Mouse (Mus musculus) gastrocnemius, postnatal 36 days (tissue): ENCODE results near the gene Calm4. TPM values are rescaled to one million over a fixed set of nuclear protein-coding genes. Genes with fewer than 3 reads are reported as not detected.
"Not testable (repeated sequence)": the region's sequence is repeated elsewhere in the genome, so short reads cannot be mapped to it uniquely, and the experiment has no call there.

Experiments
- DNase-seq, 2 experiments: peaks; one replicate each; pipeline ENCODE4 v3.0.0; 2022
- intact Hi-C: fragments of 180-260 bp; cut with DNase I; formaldehyde crosslinking; loops from one replicate; pipeline ENCODE4 v1.15.1; 2025
- long read RNA-seq, 2 experiments: library from polyadenylated mRNA; stranded (forward); transcript quantifications; one replicate each; pipeline ENCODE4 v2.0.0; 2021
- total RNA-seq, 2 experiments: library from RNA; stranded (reverse); gene quantifications; 2 replicates each; pipeline ENCODE4 v1.2.3; 2021

The Calm4 gene
- not detected for total RNA-seq
- long read RNA-seq, experiment 1, result 0 reads
- long read RNA-seq, experiment 2, result 0 reads

GRCm38 (mm10) chr13:3837312-3837807 is at the start of gene Calm4:
Gene Calm4, plus strand, starts transcription at chr13:3837757.
- intact Hi-C loops, result not testable (repeated sequence)

GRCm38 (mm10) chr13:3788588-3788987 is 49.0 kb upstream of the Calm4 start:
- DNase-seq, result no peak
- intact Hi-C loops, result no loop called here

More at GRCm38 (mm10) chr13:3837312-3837807, at the start of gene Calm4:
- not testable (repeated sequence) for DNase-seq

- intact Hi-C loops, result no loop called here
- DNase-seq, result no peak
Observed at GRCm38 (mm10) chr13:3789531-3789930, 48.0 kb upstream of the Calm4 start.

- intact Hi-C loops, result no loop called here
- DNase-seq, result no peak
Observed at GRCm38 (mm10) chr13:3796649-3797048, 40.9 kb upstream of the Calm4 start.

GRCm38 (mm10) chr13:3798751-3799150 is 38.8 kb upstream of the Calm4 start:
- intact Hi-C loops, result no loop called here

GRCm38 (mm10) chr13:3799386-3799785 is 38.2 kb upstream of the Calm4 start:
- no peak for DNase-seq
- intact Hi-C loops, result no loop called here

More at GRCm38 (mm10) chr13:3798751-3799150, 38.8 kb upstream of the Calm4 start:
- no peak for DNase-seq

GRCm38 (mm10) chr13:3804186-3804585 is 33.4 kb upstream of the Calm4 start, which contains the start of gene Calml3:
Gene Calml3, minus strand, starts transcription at chr13:3804316.
- DNase-seq, result no peak
- intact Hi-C loops, result no loop called here

- intact Hi-C loops, result no loop called here
- no peak for DNase-seq
Observed at GRCm38 (mm10) chr13:3805132-3805531, 32.4 kb upstream of the Calm4 start.

- intact Hi-C loops, result no loop called here
- DNase-seq, result no peak
Observed at GRCm38 (mm10) chr13:3805638-3806037, 31.9 kb upstream of the Calm4 start.

- no peak for DNase-seq
- intact Hi-C loops, result no loop called here
Observed at GRCm38 (mm10) chr13:3807131-3807827, 30.3 kb upstream of the Calm4 start.

GRCm38 (mm10) chr13:3818012-3818739 is 19.4 kb upstream of the Calm4 start:
- intact Hi-C loops, result no loop called here
- no peak for DNase-seq

- DNase-seq, result no peak
- intact Hi-C loops, result no loop called here
Observed at GRCm38 (mm10) chr13:3818740-3819076, 18.8 kb upstream of the Calm4 start.

- intact Hi-C loops, result no loop called here
- DNase-seq, result no peak
Observed at GRCm38 (mm10) chr13:3822105-3822504, 15.5 kb upstream of the Calm4 start.

- no peak for DNase-seq
- intact Hi-C loops, result no loop called here
Observed at GRCm38 (mm10) chr13:3825726-3826125, 11.8 kb upstream of the Calm4 start.

- DNase-seq, result no peak
- intact Hi-C loops, result no loop called here
Observed at GRCm38 (mm10) chr13:3831546-3831945, 6.0 kb upstream of the Calm4 start.

GRCm38 (mm10) chr13:3831994-3832393 is 5.6 kb upstream of the Calm4 start:
- no peak for DNase-seq
- intact Hi-C loops, result no loop called here

GRCm38 (mm10) chr13:3832450-3832849 is 5.1 kb upstream of the Calm4 start:
- intact Hi-C loops, result no loop called here
- no peak for DNase-seq

- DNase-seq, intact Hi-C loops: not testable (repeated sequence)
Observed at GRCm38 (mm10) chr13:3833644-3834043, 3.9 kb upstream of the Calm4 start.

- DNase-seq, intact Hi-C loops: not testable (repeated sequence)
Observed at GRCm38 (mm10) chr13:3840662-3841061, 3.1 kb downstream of the Calm4 start.

GRCm38 (mm10) chr13:3850330-3850729 is 12.8 kb downstream of the Calm4 start:
- no peak for DNase-seq
- intact Hi-C loops, result no loop called here

- DNase-seq, intact Hi-C loops: not testable (repeated sequence)
Observed at GRCm38 (mm10) chr13:3853648-3854333, 16.2 kb downstream of the Calm4 start, which contains the start of gene Calm5. Gene Calm5, plus strand, starts transcription at chr13:3854173.
